Mouse (Mus musculus): ENCODE results near the gene Irx5. TPM values are rescaled to one million over a fixed set of nuclear protein-coding genes. Genes with fewer than 3 reads are reported as not detected.

Irx5 gene
- total and polyA plus RNA-seq, 2 experiments from 2014 or later, result 1.6 to 2.7 TPM

DNA sequence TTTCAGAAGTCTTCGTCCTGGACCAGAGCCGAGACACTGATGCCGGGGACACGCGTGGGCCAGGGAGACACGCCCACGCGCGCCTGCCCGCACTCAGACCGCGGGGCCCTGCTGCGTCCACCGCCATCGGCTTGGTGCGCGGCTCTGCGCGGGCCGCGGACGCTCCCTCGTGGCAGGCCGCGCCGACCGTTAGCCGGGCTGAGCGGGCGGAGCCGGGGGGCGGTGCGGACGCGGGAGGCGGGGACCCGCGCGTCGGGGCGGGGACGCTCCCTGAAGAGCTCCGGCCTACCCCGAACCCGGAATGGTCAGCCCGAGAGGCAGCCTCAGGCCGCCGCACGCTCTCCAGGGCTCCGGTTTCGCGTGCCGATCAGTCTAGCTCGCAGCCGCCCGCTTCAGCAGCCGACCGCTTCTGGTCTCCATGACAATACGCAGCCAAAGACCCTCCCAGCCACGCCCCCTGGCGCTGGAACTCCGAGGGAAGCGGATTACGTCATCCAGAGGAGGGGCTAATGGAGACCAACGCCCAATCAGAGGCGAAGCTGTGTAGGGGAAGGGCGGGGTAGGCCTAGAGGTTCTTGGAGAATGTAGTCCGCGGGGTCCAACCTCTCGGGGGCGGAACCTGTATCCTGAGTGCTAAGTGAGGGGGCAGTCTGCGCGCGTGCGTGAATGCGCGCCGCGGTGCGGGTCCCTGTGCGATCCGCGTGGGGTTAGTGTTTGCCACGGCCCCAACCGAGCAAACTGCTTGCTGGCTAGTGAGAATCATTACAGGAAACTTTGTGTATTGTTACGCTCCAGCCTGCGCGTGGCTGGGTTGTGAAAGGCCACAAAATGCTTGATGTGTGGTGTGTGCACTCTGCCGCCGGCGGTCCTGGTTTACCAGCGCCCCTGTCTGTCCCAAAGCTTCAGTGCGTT, 1.5 kb upstream of the Irx5 start:
- Histone ChIP-seq H3K4me1 (ENCODE audit: insufficient read depth) (no peaks in the 10 kb centered on the region), H3K27me3 (ENCODE audit: insufficient read depth, low read length) (peaks cover 74% of the 10 kb centered on the region)
- 2% methylated on average over 86 of the region's 93 CpGs for WGBS

DNA sequence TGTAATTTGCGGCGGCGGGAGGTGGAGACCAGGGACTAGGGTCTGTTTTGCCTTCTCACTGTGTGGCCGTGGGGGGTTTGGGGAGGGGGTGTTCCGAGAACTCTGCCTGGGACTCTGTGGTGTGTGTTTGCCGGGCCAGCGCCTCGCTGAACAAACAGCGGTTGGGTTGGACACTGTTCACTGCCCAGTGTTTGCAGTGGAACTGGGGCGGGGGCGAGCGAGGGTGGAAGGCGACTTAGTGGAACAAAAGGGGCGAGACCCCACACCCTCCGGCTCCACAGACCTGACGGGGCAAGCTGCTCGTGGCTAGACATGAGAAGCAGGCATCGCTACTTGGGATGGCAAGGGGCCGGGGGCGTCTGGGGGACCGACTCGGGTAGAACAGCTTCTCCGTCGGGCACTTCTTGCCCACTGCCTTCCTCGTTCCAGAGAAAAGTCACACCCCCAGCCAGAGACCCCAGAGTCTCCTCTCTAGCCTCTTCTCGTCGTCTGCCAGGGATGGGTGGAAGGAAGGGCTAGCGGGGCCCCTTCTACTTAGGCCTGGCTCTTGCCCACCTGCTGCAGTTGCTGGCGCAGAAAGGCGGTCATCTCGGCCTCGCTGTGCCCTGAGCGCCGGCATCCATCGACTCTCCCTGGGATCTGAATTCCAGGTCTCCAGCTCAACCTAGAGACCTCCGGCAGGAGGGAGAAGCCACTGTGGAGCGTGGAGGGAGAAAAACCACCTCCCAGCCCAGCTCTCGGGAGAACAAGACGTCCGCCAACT, 631 bp upstream of the Irx5 start:
- 1% methylated on average over 40 of the region's 40 CpGs for WGBS
- Histone ChIP-seq H3K36me3 (ENCODE audit: insufficient read depth) (no peaks in the 10 kb centered on the region), H3K9me3 (ENCODE audit: low read length) (no peaks in the 10 kb centered on the region), H3K27ac (ENCODE audit: low read depth, low read length) (no peak overlapping the region), H3K4me2 (ENCODE audit: low read depth) (peak overlapping the region; percentile 87), H3K4me3 (ENCODE audit: low read depth, low read length) (peak overlapping the region; percentile 56), H3K4me1 (ENCODE audit: insufficient read depth) (no peaks in the 10 kb centered on the region), H3K27me3 (ENCODE audit: insufficient read depth, low read length) (peaks cover 76% of the 10 kb centered on the region), H3K9ac (no peak overlapping the region)
- DNase-seq (peak; percentile 29), ATAC-seq (no peak)
- TF ChIP-seq CTCF (IDR thresholded peaks at IDR 0.05; ENCODE audit: low read depth), result no peak

More for the DNA sequence above, 1.5 kb upstream of the Irx5 start:
- Histone ChIP-seq H3K4me2 (ENCODE audit: low read depth) (peak overlapping the region; percentile 87), H3K36me3 (ENCODE audit: insufficient read depth) (no peaks in the 10 kb centered on the region), H3K27ac (ENCODE audit: low read depth, low read length) (peak overlapping the region; percentile 24; the same call in 1 of the 2 replicates), H3K9me3 (ENCODE audit: low read length) (no peaks in the 10 kb centered on the region), H3K4me3 (ENCODE audit: low read depth, low read length) (peak overlapping the region; percentile 56), H3K9ac (peak overlapping the region; percentile 45)
- TF ChIP-seq CTCF (IDR thresholded peaks at IDR 0.05; ENCODE audit: low read depth), result peak; percentile 28
- DNase-seq (peak; percentile 98), ATAC-seq (peak; percentile 97)

- no peaks in the 10 kb centered on the region for H3K4me1 ChIP-seq (ENCODE audit: insufficient read depth)
- H3K4me3 ChIP-seq (ENCODE audit: low read depth, low read length), result peak overlapping the region; percentile 27
- H3K27ac ChIP-seq (ENCODE audit: low read depth, low read length), result no peak overlapping the region
- WGBS, result 1% methylated on average over 78 of the region's 80 CpGs
- no peak overlapping the region for H3K9ac ChIP-seq
- H3K4me2 ChIP-seq (ENCODE audit: low read depth), result peak overlapping the region; percentile 47
- no peaks in the 10 kb centered on the region for H3K36me3 ChIP-seq (ENCODE audit: insufficient read depth)
- no peaks in the 10 kb centered on the region for H3K9me3 ChIP-seq (ENCODE audit: low read length)
- H3K27me3 ChIP-seq (ENCODE audit: insufficient read depth, low read length), result peaks cover 67% of the 10 kb centered on the region
- DNase-seq (peak; percentile 57), ATAC-seq (no peak)
- no peak for TF ChIP-seq CTCF (IDR thresholded peaks at IDR 0.05; ENCODE audit: low read depth)
These were observed 945 bp downstream of the Irx5 start for GRCm38 (mm10) chr8:92358141-92358999.

GRCm38 (mm10) chr8:92359000-92359832, 1.8 kb downstream of the Irx5 start:
- Histone ChIP-seq H3K27ac (ENCODE audit: low read depth, low read length) (no peak overlapping the region), H3K4me3 (ENCODE audit: low read depth, low read length) (peak overlapping the region; percentile 27; the same call in 1 of the 2 replicates), H3K27me3 (ENCODE audit: insufficient read depth, low read length) (peaks cover 67% of the 10 kb centered on the region), H3K4me2 (ENCODE audit: low read depth) (no peak overlapping the region), H3K4me1 (ENCODE audit: insufficient read depth) (no peaks in the 10 kb centered on the region), H3K9ac (no peak overlapping the region), H3K36me3 (ENCODE audit: insufficient read depth) (no peaks in the 10 kb centered on the region), H3K9me3 (ENCODE audit: low read length) (no peaks in the 10 kb centered on the region)
- TF ChIP-seq CTCF (IDR thresholded peaks at IDR 0.05; ENCODE audit: low read depth), result no peak
- DNase-seq, result peak; percentile 20
- WGBS, result 4% methylated on average over 35 of the region's 35 CpGs
- ATAC-seq, result no peak

- Histone ChIP-seq H3K9ac (no peak overlapping the region), H3K9me3 (ENCODE audit: low read length) (no peaks in the 10 kb centered on the region), H3K4me3 (ENCODE audit: low read depth, low read length) (no peak overlapping the region), H3K27ac (ENCODE audit: low read depth, low read length) (no peak overlapping the region), H3K4me2 (ENCODE audit: low read depth) (no peak overlapping the region), H3K4me1 (ENCODE audit: insufficient read depth) (no peaks in the 10 kb centered on the region), H3K36me3 (ENCODE audit: insufficient read depth) (no peaks in the 10 kb centered on the region), H3K27me3 (ENCODE audit: insufficient read depth, low read length) (peaks cover 67% of the 10 kb centered on the region)
- no peak for ATAC-seq
- WGBS, result under 1% methylated on average over 21 of the region's 21 CpGs
- TF ChIP-seq CTCF (IDR thresholded peaks at IDR 0.05; ENCODE audit: low read depth), result peak; percentile 15; the same call in 1 of the 2 replicates
- peak; percentile 20 for DNase-seq
These were observed 2.3 kb downstream of the Irx5 start for GRCm38 (mm10) chr8:92359833-92360082.

Measured in forebrain, postnatal 0 days (tissue).